25 mouse cellular contexts compared by ENCODE assay signal in genomic region chr7:98721172-98721571, GRCm38 (mm10). TPM values are rescaled to one million over a fixed set of nuclear protein-coding genes. Genes with fewer than 3 reads are reported as not detected.
DNase-seq lines count a peak whose midpoint lies in the region; ATAC-seq and TF ChIP-seq lines count a peak whose summit lies in the region.
"Had no signal": no experiment of that assay in that cellular context is flagged by ENCODE, and none has a peak within 500 bp of the region (broad histone marks: within the 10 kb centered on the region; RNA-seq: fewer than 3 reads in every experiment).

No protein-coding gene starts in this region.

- no peak overlapping the region for H3K9ac ChIP-seq in kidney, postnatal 0 days (ENCODE audit: low read depth, low read length)
- H3K9ac ChIP-seq in embryonic facial prominence, embryonic 11.5 days (replicated peaks; ENCODE audit: low read length) = no peak overlapping the region
- H3K9ac ChIP-seq in limb, embryonic 14.5 days (ENCODE audit: low read depth, low read length, severe bottlenecking) = no peak overlapping the region
- H3K9ac ChIP-seq: forebrain, embryonic 12.5 days; hindbrain, embryonic 15.5 days; liver, embryonic 15.5 days; stomach, embryonic 15.5 days had no signal

- no peak for ATAC-seq in kidney, postnatal 0 days (replicated peaks; ENCODE audit: low FRiP score, low read depth)
- ATAC-seq in embryonic facial prominence, embryonic 11.5 days (replicated peaks; ENCODE audit: insufficient number of reproducible peaks, low FRiP score, low TSS enrichment, low read depth) = no peak
- ATAC-seq in limb, embryonic 14.5 days (ENCODE audit: low FRiP score, low read depth) = peak; percentile 39; the same call in 1 of the 2 replicates
- ATAC-seq: activated CD4-positive, CD25-positive, alpha-beta regulatory T cell, adult 4 months; intestine, embryonic 16.5 days had no signal

- no peak overlapping the region for H3K27ac ChIP-seq in kidney, postnatal 0 days
- H3K27ac ChIP-seq in embryonic facial prominence, embryonic 11.5 days (replicated peaks; ENCODE audit: low read depth, low read length) = no peak overlapping the region
- no peak overlapping the region for H3K27ac ChIP-seq in limb, embryonic 14.5 days (replicated peaks; ENCODE audit: low read depth, low read length)
- H3K27ac ChIP-seq: forebrain, embryonic 12.5 days; hindbrain, embryonic 15.5 days; left cerebral cortex, adult 2 months; liver, embryonic 15.5 days; macrophage; stomach, embryonic 15.5 days had no signal

- H3K4me3 ChIP-seq in kidney, postnatal 0 days (replicated peaks; ENCODE audit: low read depth, low read length) = no peak overlapping the region
- no peak overlapping the region for H3K4me3 ChIP-seq in embryonic facial prominence, embryonic 11.5 days (ENCODE audit: low read depth, low read length)
- H3K4me3 ChIP-seq in limb, embryonic 14.5 days (replicated peaks; ENCODE audit: low read length) = no peak overlapping the region
- H3K4me3 ChIP-seq: erythroblast, embryonic 14.5 days; forebrain, embryonic 12.5 days; hindbrain, embryonic 15.5 days; left cerebral cortex, adult 2 months; liver, embryonic 15.5 days; stomach, embryonic 15.5 days had no signal

- no peaks in the 10 kb centered on the region for H3K9me3 ChIP-seq in kidney, postnatal 0 days (replicated peaks; ENCODE audit: low read length)
- H3K9me3 ChIP-seq in embryonic facial prominence, embryonic 11.5 days (replicated peaks; ENCODE audit: control insufficient read depth, low read length) = no peaks in the 10 kb centered on the region
- H3K9me3 ChIP-seq in limb, embryonic 14.5 days (ENCODE audit: control insufficient read depth, low read length) = no peaks in the 10 kb centered on the region
- H3K9me3 ChIP-seq: forebrain, embryonic 12.5 days; hindbrain, embryonic 15.5 days; liver, embryonic 15.5 days; stomach, embryonic 15.5 days had no signal

- peak; percentile 62 for DNase-seq in kidney, postnatal 0 days (ENCODE audit: low spot score)
- no peak for DNase-seq in kidney, postnatal 25 days
- peak; percentile 73 for DNase-seq in embryonic facial prominence, embryonic 11.5 days (ENCODE audit: low spot score)
- DNase-seq in forelimb bud, embryonic 11.5 days (ENCODE audit: low read depth, low spot score) = peak; percentile 75
- peak; percentile 50 for DNase-seq in limb, embryonic 14.5 days (ENCODE audit: low spot score)
- no peak for DNase-seq in left cerebral cortex, adult 18-20 months (ENCODE audit: low spot score in 2 of 2)
- no peak for DNase-seq in left cerebral cortex, postnatal 4 days
- DNase-seq: adrenal gland, adult 8-10 months; cerebellum, adult 18-20 months; cerebellum, postnatal 14 days; heart, postnatal 4 days; kidney, postnatal 10 days; liver; right cerebral cortex, adult 18-20 months; right cerebral cortex, postnatal 4 days; thymus, postnatal 4 days had no signal

- intact Hi-C loops in left cerebral cortex, postnatal 4 days (cut with DNase I) = no loop called here

- no peak for TF ChIP-seq CTCF in kidney, postnatal 0 days (IDR thresholded peaks at IDR 0.05; ENCODE audit: low read depth)

- no peaks in the 10 kb centered on the region for H3K27me3 ChIP-seq in kidney, postnatal 0 days (ENCODE audit: insufficient read depth, low read length)
- H3K27me3 ChIP-seq in embryonic facial prominence, embryonic 11.5 days (ENCODE audit: control insufficient read depth, insufficient read depth, low read length) = no peaks in the 10 kb centered on the region
- no peaks in the 10 kb centered on the region for H3K27me3 ChIP-seq in limb, embryonic 14.5 days (ENCODE audit: control insufficient read depth, insufficient read depth, low read length)
- H3K27me3 ChIP-seq: forebrain, embryonic 12.5 days; hindbrain, embryonic 15.5 days; liver, embryonic 15.5 days had no signal

- H3K36me3 ChIP-seq in kidney, postnatal 0 days (ENCODE audit: insufficient read depth, low read length) = peaks cover 9% of the 10 kb centered on the region
- peaks cover 1% of the 10 kb centered on the region; the same call in 1 of the 2 replicates for H3K36me3 ChIP-seq in embryonic facial prominence, embryonic 11.5 days (replicated peaks; ENCODE audit: control insufficient read depth, insufficient read depth, low read depth, low read length)
- H3K36me3 ChIP-seq in limb, embryonic 14.5 days (ENCODE audit: control insufficient read depth, insufficient read depth, low read length) = peaks cover 10% of the 10 kb centered on the region

- no peaks in the 10 kb centered on the region; the same call in 1 of the 2 replicates for H3K4me1 ChIP-seq in kidney, postnatal 0 days (replicated peaks; ENCODE audit: insufficient read depth, low read length)
- no peaks in the 10 kb centered on the region for H3K4me1 ChIP-seq in embryonic facial prominence, embryonic 11.5 days (ENCODE audit: control insufficient read depth, insufficient read depth, low read length)
- peaks cover 33% of the 10 kb centered on the region for H3K4me1 ChIP-seq in limb, embryonic 14.5 days (ENCODE audit: control insufficient read depth, insufficient read depth, low read length)
- H3K4me1 ChIP-seq: forebrain, embryonic 12.5 days; liver, embryonic 15.5 days had no signal

- WGBS in kidney, postnatal 0 days = 27% methylated on average over 5 of the region's 5 CpGs
- WGBS in embryonic facial prominence, embryonic 11.5 days = 55% methylated on average over 5 of the region's 5 CpGs
- 13% methylated on average over 5 of the region's 5 CpGs for WGBS in limb, embryonic 14.5 days

- TF ChIP-seq POLR2A in limb, embryonic 14.5 days (IDR thresholded peaks at IDR 0.05; ENCODE audit: borderline replicate concordance, extremely low read depth, insufficient read depth, insufficient read length) = no peak

- peak overlapping the region; percentile 13; the same call in 1 of the 2 replicates for H3K4me2 ChIP-seq in kidney, postnatal 0 days (ENCODE audit: low read length)
- no peak overlapping the region for H3K4me2 ChIP-seq in embryonic facial prominence, embryonic 11.5 days (ENCODE audit: low read depth, low read length)
- peak overlapping the region; percentile 20 for H3K4me2 ChIP-seq in limb, embryonic 14.5 days (replicated peaks; ENCODE audit: low read depth, low read length, severe bottlenecking)
- H3K4me2 ChIP-seq: forebrain, embryonic 12.5 days; hindbrain, embryonic 15.5 days; liver, embryonic 15.5 days; stomach, embryonic 15.5 days had no signal

RNA-seq across cellular contexts. Expression of gene Thap12, which starts 18.3 kb away (rescaled TPM):
- polyA plus RNA-seq in kidney, postnatal 0 days (2015; fragmentation: Nextera tagmentation; extraction: Ambion mirVana) = 45.5 and 47.2 TPM in 2 replicates
- polyA plus RNA-seq in embryonic facial prominence, embryonic 11.5 days (2014; fragmentation: Nextera tagmentation; extraction: Ambion mirVana) = 87.3 and 91.6 TPM in 2 replicates
- polyA plus RNA-seq in limb, embryonic 14.5 days (2012; rRNA removed) = 35.4 and 42.1 TPM in 2 replicates
- polyA plus RNA-seq in limb, embryonic 14.5 days (2014; fragmentation: Nextera tagmentation; extraction: Ambion mirVana) = 68.5 and 76.8 TPM in 2 replicates
- 10 to 100 TPM; 62.3 to 63.1 TPM for total RNA-seq in left cerebral cortex, adult 18-20 months (2021)
- total RNA-seq in left cerebral cortex, postnatal 4 days (2021) = 10 to 100 TPM; 65.0 to 72.7 TPM

Comparison
In these comparisons a context has a peak if more than half of its experiments do, and no peak if none do; other contexts are left out.
1. DNase-seq: peak in kidney, postnatal 0 days (single experiment), embryonic facial prominence, embryonic 11.5 days (single experiment), forelimb bud, embryonic 11.5 days (single experiment) and limb, embryonic 14.5 days (single experiment); none in kidney, postnatal 25 days (0 of 2), left cerebral cortex, adult 18-20 months (0 of 2) and left cerebral cortex, postnatal 4 days (single experiment).